Mouse (Mus musculus) bone marrow macrophage, adult 2 months (primary cell): ENCODE results near the gene H2al1d.
"Not testable (repeated sequence)": the region's sequence is repeated elsewhere in the genome, so short reads cannot be mapped to it uniquely, and the experiment has no call there.

Source experiments
- CTCF ChIP-seq: IDR thresholded peaks from 2 replicates; pipeline ENCODE4 v1.5.1; 2012; ENCODE audit warnings: low read depth, mild to moderate bottlenecking, low read length, moderate library complexity
- POLR2A ChIP-seq: IDR thresholded peaks from 2 replicates; pipeline ENCODE4 v1.6.1; 2012; ENCODE audit warnings: mild to moderate bottlenecking, low read depth, low read length, borderline replicate concordance

DNA sequence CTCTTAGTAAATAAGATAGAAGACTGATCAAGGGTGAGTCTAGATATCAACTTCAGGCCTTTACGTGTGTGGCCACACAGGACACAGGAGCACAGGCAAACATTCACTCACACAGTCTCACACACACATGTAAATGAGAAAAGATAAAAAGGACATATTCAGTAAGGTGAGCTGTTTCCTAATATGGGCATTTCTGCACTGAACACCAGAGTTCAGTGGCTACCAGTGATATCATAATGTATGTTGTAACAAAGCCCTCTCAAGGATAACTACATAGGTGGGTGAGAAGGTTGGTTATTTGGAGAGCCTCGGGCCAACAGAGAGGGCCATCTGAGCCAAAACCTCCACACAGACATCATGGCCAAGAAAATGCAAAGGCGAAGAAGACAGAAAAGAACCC lies 3.0 kb downstream of the H2al1d start, which contains the start of gene H2al1e:
- TF ChIP-seq CTCF, POLR2A: not testable (repeated sequence)
